16 mouse cellular contexts compared by ENCODE assay signal in genomic region chrX:157327756-157328155, GRCm38 (mm10).
"Had no signal": no experiment of that assay in that cellular context is flagged by ENCODE, and none has a peak within 500 bp of the region (broad histone marks: within the 10 kb centered on the region; RNA-seq: fewer than 3 reads in every experiment).

No protein-coding gene starts in this region.

- H3K9ac ChIP-seq: liver, embryonic 13.5 days; liver, embryonic 15.5 days; liver, postnatal 0 days; midbrain, embryonic 13.5 days; midbrain, embryonic 15.5 days; neural tube, embryonic 12.5 days had no signal

- H3K9me3 ChIP-seq: liver, embryonic 13.5 days; liver, embryonic 15.5 days; megakaryocyte, embryonic 14.5 days; midbrain, embryonic 13.5 days; midbrain, embryonic 15.5 days; neural tube, embryonic 12.5 days had no signal

- ATAC-seq: liver, postnatal 0 days; midbrain, embryonic 13.5 days; midbrain, embryonic 15.5 days had no signal

- H3K27ac ChIP-seq: liver, embryonic 13.5 days; liver, embryonic 15.5 days; macrophage; midbrain, embryonic 13.5 days; midbrain, embryonic 15.5 days; neural tube, embryonic 12.5 days had no signal

- DNase-seq: liver, embryonic 13.5 days; liver, postnatal 0 days; right cerebral cortex, postnatal 25 days; right cerebral cortex, postnatal 4 days; spleen, adult 18-20 months; thymus, adult 18-20 months; thymus, postnatal 14 days; thymus, postnatal 36 days had no signal

- H3K4me3 ChIP-seq: liver, embryonic 13.5 days; liver, embryonic 15.5 days; megakaryocyte, embryonic 14.5 days; midbrain, embryonic 13.5 days; midbrain, embryonic 15.5 days; neural tube, embryonic 12.5 days had no signal

- H3K4me1 ChIP-seq: liver, embryonic 13.5 days; liver, embryonic 15.5 days; megakaryocyte, embryonic 14.5 days; midbrain, embryonic 13.5 days; midbrain, embryonic 15.5 days; neural tube, embryonic 12.5 days had no signal

- H3K36me3 ChIP-seq: liver, embryonic 13.5 days; liver, embryonic 15.5 days; midbrain, embryonic 13.5 days; midbrain, embryonic 15.5 days; neural tube, embryonic 12.5 days had no signal

- H3K27me3 ChIP-seq: liver, embryonic 13.5 days; liver, embryonic 15.5 days; midbrain, embryonic 13.5 days; midbrain, embryonic 15.5 days; neural tube, embryonic 12.5 days had no signal

- H3K4me2 ChIP-seq: liver, embryonic 11.5 days; liver, embryonic 13.5 days; liver, embryonic 15.5 days; midbrain, embryonic 11.5 days; midbrain, embryonic 13.5 days; midbrain, embryonic 15.5 days; neural tube, embryonic 12.5 days had no signal
